Mouse (Mus musculus): Measurements from ENCODE around the gene Abcd3.

DNA sequence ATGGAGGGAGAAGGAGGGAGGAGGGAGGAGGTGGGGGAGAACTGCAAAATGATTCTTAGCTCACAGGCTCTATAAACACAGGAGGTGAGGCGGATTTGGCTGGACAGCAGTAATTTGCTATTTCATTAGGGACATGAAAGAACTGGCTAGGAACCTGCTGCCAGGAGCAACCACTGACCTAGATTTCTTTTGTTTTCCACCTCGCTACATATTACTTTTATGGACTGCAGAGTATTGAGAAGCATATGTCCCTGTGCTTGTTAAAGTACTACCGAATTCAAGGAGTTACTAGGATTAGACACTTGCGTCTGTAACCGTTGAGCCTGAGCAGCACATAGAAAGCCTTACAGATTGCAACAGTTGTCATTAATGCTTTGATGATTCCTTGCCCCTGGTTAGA is 7.5 kb upstream of the Abcd3 start:
- TF ChIP-seq POLR2A (IDR thresholded peaks at IDR 0.05; ENCODE audit: insufficient read length, low read depth) (no peak), E2F4 (IDR thresholded peaks at IDR 0.05; ENCODE audit: insufficient read depth) (no peak), TCF12 (IDR thresholded peaks at IDR 0.05; ENCODE audit: insufficient read depth, poor library complexity, severe bottlenecking) (no peak), USF1 (IDR thresholded peaks at IDR 0.05; ENCODE audit: low read depth) (no peak), TCF3 (IDR thresholded peaks at IDR 0.05; ENCODE audit: insufficient read length, low read depth) (no peak), CEBPB (IDR thresholded peaks at IDR 0.05; ENCODE audit: insufficient read depth, poor library complexity, severe bottlenecking) (no peak), POLR2AphosphoS2 (IDR thresholded peaks at IDR 0.05; ENCODE audit: insufficient read length, low read depth) (no peak)

Data from myocyte (in vitro differentiated cells).